Mouse (Mus musculus): ENCODE results near the gene Exoc3l2. TPM values are rescaled to one million over a fixed set of nuclear protein-coding genes. Genes with fewer than 3 reads are reported as not detected.

The Exoc3l2 gene
- polyA plus RNA-seq, 1 experiment from 2014 or later, result 1.4 TPM

DNA sequence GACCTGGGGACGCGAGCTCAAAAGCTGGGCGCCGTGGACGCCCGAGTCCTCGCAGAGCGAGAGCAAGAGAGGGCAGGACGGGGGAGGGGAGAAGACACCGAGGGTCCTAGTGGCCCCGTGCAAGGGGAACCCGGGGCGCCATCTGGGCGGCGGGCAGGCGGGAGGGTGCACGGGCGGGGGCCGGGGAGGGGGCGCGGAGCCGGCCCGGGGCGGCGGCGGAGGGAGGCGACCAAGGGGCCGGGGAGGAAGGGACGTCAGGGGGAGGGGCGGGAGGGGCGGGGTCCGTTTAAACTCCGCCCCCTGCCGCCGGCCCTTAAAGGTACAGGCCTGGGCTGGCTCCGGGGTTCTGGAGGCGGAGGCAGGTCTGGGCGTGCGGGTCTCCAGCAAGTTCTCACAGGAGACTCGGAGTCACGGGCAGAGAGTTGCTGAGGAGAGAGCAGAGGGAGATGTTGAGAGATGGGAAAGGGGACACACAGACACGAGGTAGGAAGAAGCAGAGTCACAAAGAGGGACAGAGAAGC, 4.5 kb upstream of the Exoc3l2 start, which contains the start of gene Mark4:
Gene Mark4, minus strand, starts transcription at position 231 of the 521 bp plus-strand sequence.
- peak within 1 kb of the TSS; percentile 85 for H3K4me2 ChIP-seq (ENCODE audit: low read depth, low read length)
- H3K4me1 ChIP-seq (ENCODE audit: control insufficient read depth, insufficient read depth, low read length), result peaks cover 12% of the 10 kb centered on the region
- peak within 1 kb of the TSS; percentile 98 for H3K4me3 ChIP-seq (ENCODE audit: low read depth, low read length)
- peaks cover 7% of the 10 kb centered on the region for H3K36me3 ChIP-seq (ENCODE audit: control insufficient read depth, insufficient read depth, low read length)
- peak; percentile 91 for ATAC-seq (ENCODE audit: low read depth)
- peak within 1 kb of the TSS; percentile 83 for H3K9ac ChIP-seq (ENCODE audit: low read depth, low read length)
- WGBS, result 3% methylated on average over 21 of the region's 42 CpGs
- H3K9me3 ChIP-seq (ENCODE audit: control insufficient read depth, low read length), result no peaks in the 10 kb centered on the region
- peak; percentile 93 for DNase-seq (ENCODE audit: low spot score)
- H3K27ac ChIP-seq (replicated peaks; ENCODE audit: low read depth, low read length), result peak within 1 kb of the TSS; percentile 85
- H3K27me3 ChIP-seq (replicated peaks; ENCODE audit: control insufficient read depth, insufficient read depth, low read length), result no peaks in the 10 kb centered on the region

DNA sequence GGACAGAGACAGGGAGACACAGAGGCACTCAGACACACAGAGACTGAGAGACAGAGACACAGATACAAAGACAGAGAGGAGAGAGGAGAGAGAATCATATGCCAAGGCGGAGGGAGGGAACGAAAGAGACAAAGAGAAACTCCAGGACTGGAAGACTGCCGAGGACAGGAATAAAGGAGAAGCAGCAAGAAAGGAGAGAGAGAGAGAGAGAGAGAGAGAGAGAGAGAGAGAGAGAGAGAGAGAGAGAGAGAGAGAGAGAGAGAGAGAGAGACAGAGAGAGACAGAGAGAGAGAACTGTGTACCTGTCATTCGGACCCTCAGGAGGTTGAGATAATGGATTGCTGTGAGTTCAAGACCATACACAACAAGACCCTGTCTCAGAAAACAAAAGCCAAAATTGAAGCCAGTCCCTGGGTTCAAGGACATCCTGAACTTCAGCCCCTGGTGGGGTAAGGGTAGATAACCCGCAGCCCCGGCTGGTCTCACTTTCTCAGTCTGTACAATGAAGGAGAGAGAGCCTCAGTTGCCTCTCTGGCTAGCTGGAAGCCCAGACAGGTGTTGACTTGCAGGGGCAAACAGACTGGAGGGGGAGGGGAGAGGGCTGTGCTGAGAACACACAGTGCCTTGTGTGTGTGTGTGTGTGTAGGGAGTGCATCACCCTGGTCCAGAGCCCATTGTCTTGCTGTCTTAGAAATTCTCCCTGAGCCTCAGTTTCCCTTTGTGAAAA, 3.8 kb upstream of the Exoc3l2 start:
- Histone ChIP-seq H3K4me1 (ENCODE audit: control insufficient read depth, insufficient read depth, low read length) (peaks cover 14% of the 10 kb centered on the region), H3K27ac (replicated peaks; ENCODE audit: low read depth, low read length) (peak overlapping the region; percentile 85), H3K4me3 (ENCODE audit: low read depth, low read length) (peak overlapping the region; percentile 98), H3K4me2 (ENCODE audit: low read depth, low read length) (peak overlapping the region; percentile 85), H3K9me3 (ENCODE audit: control insufficient read depth, low read length) (no peaks in the 10 kb centered on the region), H3K36me3 (ENCODE audit: control insufficient read depth, insufficient read depth, low read length) (peaks cover 7% of the 10 kb centered on the region), H3K27me3 (replicated peaks; ENCODE audit: control insufficient read depth, insufficient read depth, low read length) (no peaks in the 10 kb centered on the region), H3K9ac (ENCODE audit: low read depth, low read length) (peak overlapping the region; percentile 83)
- ATAC-seq (ENCODE audit: low read depth), result no peak
- 20% methylated on average over 6 of the region's 6 CpGs for WGBS
- DNase-seq (ENCODE audit: low spot score), result no peak

DNA sequence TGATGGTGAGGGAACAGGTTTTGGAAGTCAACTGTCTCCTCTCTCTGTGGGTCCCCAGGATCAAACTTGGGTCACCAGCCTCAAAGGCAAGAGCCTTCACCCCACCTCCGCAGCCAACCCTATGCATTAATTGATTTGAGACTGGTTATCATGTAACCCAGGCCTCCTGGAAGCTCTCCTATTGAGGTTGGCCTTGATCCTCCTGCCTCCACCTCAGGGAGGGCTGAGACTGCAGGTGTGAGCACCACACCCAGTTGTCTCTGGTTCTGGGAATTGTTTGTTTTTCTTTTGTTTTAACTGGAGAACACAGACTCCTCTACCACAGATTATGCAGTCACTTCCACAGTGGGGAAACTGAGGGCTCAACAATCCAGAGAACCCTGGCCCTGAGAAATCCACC, 2.6 kb upstream of the Exoc3l2 start:
- Histone ChIP-seq H3K4me1 (ENCODE audit: control insufficient read depth, insufficient read depth, low read length) (peaks cover 22% of the 10 kb centered on the region), H3K27me3 (replicated peaks; ENCODE audit: control insufficient read depth, insufficient read depth, low read length) (no peaks in the 10 kb centered on the region), H3K9me3 (ENCODE audit: control insufficient read depth, low read length) (no peaks in the 10 kb centered on the region), H3K36me3 (ENCODE audit: control insufficient read depth, insufficient read depth, low read length) (peaks cover 5% of the 10 kb centered on the region), H3K4me2 (ENCODE audit: low read depth, low read length) (no peak overlapping the region), H3K4me3 (ENCODE audit: low read depth, low read length) (no peak overlapping the region), H3K9ac (ENCODE audit: low read depth, low read length) (no peak overlapping the region), H3K27ac (replicated peaks; ENCODE audit: low read depth, low read length) (no peak overlapping the region)
- DNase-seq (ENCODE audit: low spot score) (no peak), ATAC-seq (ENCODE audit: low read depth) (no peak)
- 85% methylated on average over 1 of the region's 1 CpGs for WGBS

DNA sequence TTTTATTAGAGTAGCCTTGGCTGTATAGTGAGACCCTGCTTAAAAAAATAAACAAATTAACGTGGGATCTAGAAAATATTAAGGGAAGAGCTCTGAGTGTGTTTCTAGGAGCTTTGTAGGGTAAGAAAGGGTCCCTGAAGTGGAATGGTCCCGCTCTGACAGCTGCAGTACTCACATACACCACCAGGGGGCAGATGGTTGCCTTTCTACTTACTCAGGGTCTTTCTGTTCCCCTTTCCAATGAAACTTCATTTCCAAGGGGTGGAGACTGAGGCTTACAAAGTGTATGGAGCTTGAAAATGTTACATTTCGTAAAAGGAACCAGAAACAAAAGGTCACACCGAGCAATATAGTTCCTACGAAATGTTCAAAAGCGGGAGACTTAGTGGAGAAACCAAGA, 1.6 kb upstream of the Exoc3l2 start:
- H3K9ac ChIP-seq (ENCODE audit: low read depth, low read length), result no peak overlapping the region
- no peak overlapping the region for H3K27ac ChIP-seq (replicated peaks; ENCODE audit: low read depth, low read length)
- DNase-seq (ENCODE audit: low spot score) (peak; percentile 79), ATAC-seq (ENCODE audit: low read depth) (no peak)
- WGBS, result 13% methylated on average over 6 of the region's 6 CpGs
- no peak overlapping the region for H3K4me2 ChIP-seq (ENCODE audit: low read depth, low read length)
- H3K27me3 ChIP-seq (replicated peaks; ENCODE audit: control insufficient read depth, insufficient read depth, low read length), result no peaks in the 10 kb centered on the region
- peaks cover 22% of the 10 kb centered on the region for H3K4me1 ChIP-seq (ENCODE audit: control insufficient read depth, insufficient read depth, low read length)
- no peaks in the 10 kb centered on the region for H3K9me3 ChIP-seq (ENCODE audit: control insufficient read depth, low read length)
- H3K36me3 ChIP-seq (ENCODE audit: control insufficient read depth, insufficient read depth, low read length), result no peaks in the 10 kb centered on the region
- no peak overlapping the region for H3K4me3 ChIP-seq (ENCODE audit: low read depth, low read length)

DNA sequence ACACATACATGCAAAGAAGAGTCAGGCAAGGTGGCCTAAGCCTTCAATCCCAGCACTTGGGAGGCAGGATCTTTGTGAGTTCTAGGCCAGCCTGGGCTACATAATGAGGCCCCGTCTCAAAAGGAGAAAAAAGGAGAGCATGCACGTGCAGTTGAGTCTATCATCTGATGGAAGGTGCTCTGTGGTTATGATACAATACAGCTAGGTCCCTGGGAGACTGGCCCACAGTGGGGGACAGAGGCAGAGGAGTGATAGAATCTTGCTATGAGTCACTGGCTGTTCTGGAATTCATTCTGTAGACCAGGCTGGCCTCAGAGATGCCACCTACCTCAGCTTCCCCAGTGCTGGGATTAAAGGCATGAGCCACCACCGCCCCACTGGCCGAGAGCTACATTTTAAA, 688 bp upstream of the Exoc3l2 start:
- no peak overlapping the region for H3K4me2 ChIP-seq (ENCODE audit: low read depth, low read length)
- no peak overlapping the region for H3K9ac ChIP-seq (ENCODE audit: low read depth, low read length)
- H3K27ac ChIP-seq (replicated peaks; ENCODE audit: low read depth, low read length), result no peak overlapping the region
- no peaks in the 10 kb centered on the region for H3K27me3 ChIP-seq (replicated peaks; ENCODE audit: control insufficient read depth, insufficient read depth, low read length)
- H3K9me3 ChIP-seq (ENCODE audit: control insufficient read depth, low read length), result no peaks in the 10 kb centered on the region
- no peak overlapping the region for H3K4me3 ChIP-seq (ENCODE audit: low read depth, low read length)
- ATAC-seq (ENCODE audit: low read depth) (no peak), DNase-seq (ENCODE audit: low spot score) (no peak)
- H3K36me3 ChIP-seq (ENCODE audit: control insufficient read depth, insufficient read depth, low read length), result no peaks in the 10 kb centered on the region
- H3K4me1 ChIP-seq (ENCODE audit: control insufficient read depth, insufficient read depth, low read length), result peaks cover 16% of the 10 kb centered on the region
- 65% methylated on average over 4 of the region's 4 CpGs for WGBS

DNA sequence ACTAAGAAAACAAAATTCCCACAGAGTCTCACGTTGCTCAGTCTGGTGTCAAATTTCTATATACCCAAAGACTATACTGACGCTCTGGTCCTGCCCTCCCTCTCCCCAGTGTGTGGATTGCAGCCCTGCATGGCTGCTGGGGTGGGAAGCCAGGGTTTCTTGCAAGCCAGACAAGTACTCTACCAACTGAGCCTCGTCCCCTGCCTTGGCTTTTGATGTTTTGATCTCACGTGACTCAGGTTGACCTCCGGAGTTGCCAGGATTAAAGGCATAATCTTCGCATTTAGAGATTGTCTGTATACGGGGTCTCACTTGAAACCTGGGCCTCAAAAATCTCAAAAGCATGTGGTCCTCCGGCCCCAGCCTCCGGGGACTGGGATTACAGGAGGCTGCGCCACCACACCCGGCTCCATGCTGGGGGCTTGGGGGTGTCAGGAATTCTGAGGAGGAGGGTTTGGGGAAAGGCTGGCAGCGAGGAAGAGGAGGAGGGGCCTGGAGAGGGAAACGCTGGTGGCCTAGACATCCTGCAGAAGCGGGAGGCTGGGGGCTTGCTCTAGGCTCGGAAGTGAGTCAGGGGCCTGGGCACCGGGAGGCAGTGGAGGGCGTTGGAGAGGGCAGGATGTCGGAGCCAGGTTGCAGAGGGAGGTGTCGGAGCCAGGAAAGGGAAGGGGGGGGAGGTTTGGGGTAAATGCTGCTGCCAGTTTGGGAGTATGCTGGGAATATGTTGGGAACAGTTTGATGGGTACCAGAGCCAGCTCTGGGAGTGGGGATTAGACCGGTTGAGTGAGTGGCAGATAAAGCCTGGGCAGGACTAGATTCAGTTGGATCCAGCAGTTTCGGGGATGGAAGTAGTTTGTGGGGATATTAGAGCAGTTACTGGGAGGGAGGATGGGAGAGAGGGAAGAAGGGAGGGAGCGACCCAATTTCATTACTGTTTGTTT, 1.5 kb downstream of the Exoc3l2 start:
- WGBS, result 5% methylated on average over 22 of the region's 22 CpGs
- H3K9me3 ChIP-seq (ENCODE audit: control insufficient read depth, low read length), result no peaks in the 10 kb centered on the region
- no peaks in the 10 kb centered on the region for H3K36me3 ChIP-seq (ENCODE audit: control insufficient read depth, insufficient read depth, low read length)
- H3K27ac ChIP-seq (replicated peaks; ENCODE audit: low read depth, low read length), result peak overlapping the region; percentile 30
- H3K9ac ChIP-seq (ENCODE audit: low read depth, low read length), result peak overlapping the region; percentile 49; the same call in 1 of the 2 replicates
- peaks cover 8% of the 10 kb centered on the region for H3K27me3 ChIP-seq (replicated peaks; ENCODE audit: control insufficient read depth, insufficient read depth, low read length)
- DNase-seq (ENCODE audit: low spot score) (peak; percentile 76), ATAC-seq (ENCODE audit: low read depth) (peak; percentile 56; the same call in 1 of the 2 replicates)
- peak overlapping the region; percentile 7; the same call in 1 of the 2 replicates for H3K4me3 ChIP-seq (ENCODE audit: low read depth, low read length)
- H3K4me2 ChIP-seq (ENCODE audit: low read depth, low read length), result peak overlapping the region; percentile 45
- peaks cover 11% of the 10 kb centered on the region for H3K4me1 ChIP-seq (ENCODE audit: control insufficient read depth, insufficient read depth, low read length)

DNA sequence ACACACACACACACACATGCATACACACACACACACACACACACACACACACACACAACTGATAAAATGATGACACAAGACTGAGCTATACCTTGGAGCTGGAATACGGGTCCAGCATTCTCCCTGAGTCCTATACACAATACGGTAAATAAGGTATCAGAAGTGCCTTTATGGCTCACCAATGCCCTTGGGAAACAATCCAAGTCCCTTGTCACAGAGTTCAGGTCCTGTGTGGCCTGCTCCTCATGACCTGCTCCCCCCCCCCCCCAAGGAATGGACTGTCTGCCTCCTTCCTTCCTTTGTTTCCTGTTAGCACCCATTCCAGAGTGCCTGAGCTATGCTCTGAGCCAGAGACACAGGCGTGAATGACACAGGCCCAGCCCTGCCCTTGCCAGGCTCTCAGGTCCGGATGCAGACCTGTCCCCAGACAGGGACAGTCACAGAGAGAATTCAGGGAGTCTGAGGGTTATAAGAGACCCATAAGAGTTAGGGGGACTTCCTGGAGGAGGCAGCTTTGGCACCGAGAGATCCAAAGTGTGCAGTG, 3.5 kb downstream of the Exoc3l2 start:
- Histone ChIP-seq H3K9me3 (ENCODE audit: control insufficient read depth, low read length) (no peaks in the 10 kb centered on the region), H3K27me3 (replicated peaks; ENCODE audit: control insufficient read depth, insufficient read depth, low read length) (peaks cover 24% of the 10 kb centered on the region), H3K36me3 (ENCODE audit: control insufficient read depth, insufficient read depth, low read length) (no peaks in the 10 kb centered on the region), H3K4me3 (ENCODE audit: low read depth, low read length) (no peak overlapping the region), H3K9ac (ENCODE audit: low read depth, low read length) (no peak overlapping the region), H3K4me2 (ENCODE audit: low read depth, low read length) (no peak overlapping the region), H3K27ac (replicated peaks; ENCODE audit: low read depth, low read length) (no peak overlapping the region), H3K4me1 (ENCODE audit: control insufficient read depth, insufficient read depth, low read length) (peaks cover 11% of the 10 kb centered on the region; the same call in 1 of the 2 replicates)
- ATAC-seq (ENCODE audit: low read depth) (no peak), DNase-seq (ENCODE audit: low spot score) (no peak)
- 53% methylated on average over 5 of the region's 5 CpGs for WGBS

DNA sequence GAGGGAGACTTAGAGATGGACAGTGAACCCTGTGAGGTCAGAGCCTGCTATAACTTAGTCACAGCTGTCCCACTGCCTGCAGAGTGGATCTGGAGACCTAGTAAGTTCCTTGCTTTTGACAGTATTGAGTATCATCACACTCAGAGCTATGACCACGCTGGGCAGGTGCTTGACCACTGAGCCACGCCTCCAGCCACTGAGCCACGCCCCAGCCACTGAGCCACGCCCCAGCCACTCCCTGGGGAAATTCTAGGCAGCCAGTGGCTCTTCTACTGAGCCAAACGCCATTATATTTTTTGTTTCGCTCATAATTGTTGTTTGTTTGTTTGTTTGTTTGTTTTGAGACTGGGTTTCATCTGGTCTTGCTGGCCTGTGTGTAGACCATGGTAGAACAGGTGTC, 4.5 kb downstream of the Exoc3l2 start:
- 0 out of 2 replicates have a peak, but pooled peaks cover 4% of the 10 kb centered on the region for H3K9me3 ChIP-seq (ENCODE audit: control insufficient read depth, low read length)
- ATAC-seq (ENCODE audit: low read depth), result no peak
- H3K4me1 ChIP-seq (ENCODE audit: control insufficient read depth, insufficient read depth, low read length), result peaks cover 11% of the 10 kb centered on the region; the same call in 1 of the 2 replicates
- 39% methylated on average over 6 of the region's 6 CpGs for WGBS
- no peak overlapping the region for H3K9ac ChIP-seq (ENCODE audit: low read depth, low read length)
- peaks cover 33% of the 10 kb centered on the region for H3K27me3 ChIP-seq (replicated peaks; ENCODE audit: control insufficient read depth, insufficient read depth, low read length)
- no peak overlapping the region for H3K4me2 ChIP-seq (ENCODE audit: low read depth, low read length)
- DNase-seq (ENCODE audit: low spot score), result no peak
- no peak overlapping the region for H3K27ac ChIP-seq (replicated peaks; ENCODE audit: low read depth, low read length)
- no peaks in the 10 kb centered on the region for H3K36me3 ChIP-seq (ENCODE audit: control insufficient read depth, insufficient read depth, low read length)
- no peak overlapping the region for H3K4me3 ChIP-seq (ENCODE audit: low read depth, low read length)
